Mouse (Mus musculus) ES-E14 (cell line): ENCODE measurements around the gene Fnbp1. TPM values are rescaled to one million over a fixed set of nuclear protein-coding genes. Genes with fewer than 3 reads are reported as not detected.

Source experiments
- DNase-seq: peaks from one replicate; pipeline ENCODE4 v3.0.0-alpha.2; 2013; ENCODE audit warnings: low read depth, low spot score
- H3K27ac ChIP-seq: 2 replicates; pipeline ENCODE4 v1.5.1; 2012; ENCODE audit warnings: low read depth, mild to moderate bottlenecking, low read length, moderate library complexity, mixed read lengths; ENCODE audit not compliant: poor library complexity, insufficient read depth, severe bottlenecking
- H3K36me3 ChIP-seq: 2 replicates; pipeline ENCODE4 v1.6.1; 2012; ENCODE audit warnings: mild to moderate bottlenecking, low read length, moderate library complexity, mixed read lengths; ENCODE audit not compliant: control insufficient read depth, poor library complexity, insufficient read depth, severe bottlenecking
- H3K4me1 ChIP-seq, 2 experiments: fragments of 150-350 bp in 1 of 2; sonication (generic) in 1 of 2; 2 replicates each; pipeline ENCODE4 v1.6.1; 2012; ENCODE audit warnings: low read length in 2 of 2, mild to moderate bottlenecking in 1 of 2, mixed read lengths in 1 of 2; ENCODE audit not compliant: control insufficient read depth in 2 of 2, insufficient read depth in 2 of 2, poor library complexity in 1 of 2
- H3K4me3 ChIP-seq, 2 experiments: fragments of 150-350 bp in 1 of 2; sonication (generic) in 1 of 2; 2 replicates each; pipeline ENCODE4 v1.5.1; 2012; ENCODE audit warnings: low read length in 2 of 2, low read depth in 1 of 2, mild to moderate bottlenecking in 1 of 2, mixed read lengths in 1 of 2; ENCODE audit not compliant: insufficient read depth in 1 of 2, poor library complexity in 1 of 2, severe bottlenecking in 1 of 2
- H3K9ac ChIP-seq: 2 replicates; pipeline ENCODE4 v1.6.1; 2012; ENCODE audit warnings: low read depth, mild to moderate bottlenecking, low read length, mixed read lengths; ENCODE audit not compliant: poor library complexity, insufficient read depth, severe bottlenecking
- H3K9me3 ChIP-seq: fragments of 150-350 bp; sonication (generic); 2 replicates; pipeline ENCODE4 v1.6.1; 2012; ENCODE audit warnings: low read depth, mild to moderate bottlenecking, low read length; ENCODE audit not compliant: control insufficient read depth, insufficient read depth
- CHD2 ChIP-seq: IDR thresholded peaks from 2 replicates; pipeline ENCODE4 v1.6.1; 2014; ENCODE audit warnings: mild to moderate bottlenecking, low read depth, low read length, inconsistent platforms
- HCFC1 ChIP-seq: IDR thresholded peaks from 2 replicates; pipeline ENCODE4 v1.6.1; 2012; ENCODE audit warnings: low read length, inconsistent platforms, borderline replicate concordance; ENCODE audit not compliant: insufficient read depth
- MAFK ChIP-seq: IDR thresholded peaks from 2 replicates; pipeline ENCODE4 v1.6.1; 2014; ENCODE audit warnings: mild to moderate bottlenecking, low read depth, low read length, inconsistent platforms; ENCODE audit not compliant: insufficient read depth
- ZC3H11A ChIP-seq: IDR thresholded peaks from 2 replicates; pipeline ENCODE4 v1.6.1; 2012; ENCODE audit warnings: low read depth, mild to moderate bottlenecking, inconsistent platforms, low read length, borderline replicate concordance
- ZNF384 ChIP-seq: IDR thresholded peaks from 2 replicates; pipeline ENCODE4 v1.6.1; 2012; ENCODE audit warnings: low read depth, low read length, inconsistent platforms
- in situ Hi-C, 2 experiments: fragments of 600-800 bp; cut with MboI; formaldehyde crosslinking; loops; one replicate each; pipeline ENCODE4 v1.15.1; 2025; ENCODE audit warnings: low sequenced_read_pairs in 2 of 2, inconsistent platforms in 1 of 2; ENCODE audit not compliant: unreplicated experiment in 2 of 2
- total RNA-seq: library from RNA; depleted of rRNA; stranded (reverse); fragments of 300-350 nt; gene quantifications from 2 replicates; pipeline ENCODE4 v1.2.3, GENCODE M21; 2012

The Fnbp1 gene
- total RNA-seq, 1 experiment = 16.5 TPM

DNA sequence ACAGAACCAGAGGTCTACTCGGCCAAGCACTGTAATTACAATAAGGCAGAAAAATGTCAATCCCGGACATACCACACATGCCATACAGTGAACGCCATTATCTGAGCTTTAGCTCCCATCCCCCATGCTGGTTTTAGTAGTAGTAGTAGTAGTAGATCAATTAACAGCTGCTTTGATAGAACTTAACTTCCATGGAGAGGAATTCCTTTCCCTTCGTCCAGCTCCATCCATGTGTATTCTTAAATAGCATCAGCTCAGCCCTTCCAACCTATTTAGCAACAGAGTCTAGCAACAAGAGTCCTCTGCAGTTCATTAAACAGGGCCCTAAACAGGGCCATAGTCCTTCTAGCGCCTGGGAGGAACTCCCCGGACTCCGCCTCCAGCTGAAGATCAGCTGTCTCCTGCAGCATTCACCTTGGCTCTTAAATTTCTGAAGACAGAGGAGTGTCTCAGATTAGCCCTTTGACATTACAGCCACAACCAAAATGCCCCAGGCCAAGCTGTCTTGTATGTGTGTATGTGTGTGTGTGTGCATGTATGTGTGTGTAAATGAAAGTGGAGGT, 20.6 kb downstream of the Fnbp1 start:
- Histone ChIP-seq H3K4me1 (peaks cover 2 to 22% of the 10 kb centered on the region in 2 experiments; a peak in 2 of 4 replicates), H3K27ac (no peak overlapping the region), H3K9ac (no peak overlapping the region), H3K9me3 (no peaks in the 10 kb centered on the region), H3K4me3 (no peak overlapping the region), H3K36me3 (no peaks in the 10 kb centered on the region; the same call in 1 of the 2 replicates)
- in situ Hi-C loops = no loop called here
- DNase-seq = no peak
- no peak for TF ChIP-seq CHD2
- TF ChIP-seq ZC3H11A = no peak
- TF ChIP-seq MAFK = no peak
- TF ChIP-seq ZNF384 = no peak
- TF ChIP-seq HCFC1 = no peak

- Histone ChIP-seq H3K9me3 (no peaks in the 10 kb centered on the region), H3K36me3 (no peaks in the 10 kb centered on the region; the same call in 1 of the 2 replicates), H3K4me3 (peak overlapping the region in 1 of 2 experiments; percentile 35; a peak in 2 of 4 replicates), H3K9ac (peak overlapping the region; percentile 57; the same call in 1 of the 2 replicates), H3K4me1 (peaks cover 0 to 20% of the 10 kb centered on the region in 2 experiments; a peak in 2 of 4 replicates), H3K27ac (peak overlapping the region; percentile 26; the same call in 1 of the 2 replicates)
- no peak for DNase-seq
- no peak for TF ChIP-seq HCFC1
- TF ChIP-seq CHD2 = no peak
- no peak for TF ChIP-seq ZC3H11A
- TF ChIP-seq MAFK = no peak
- TF ChIP-seq ZNF384 = no peak
- in situ Hi-C loops = no loop called here
These were observed 22.0 kb downstream of the Fnbp1 start for GRCm38 (mm10) chr2:31119795-31120194.

GRCm38 (mm10) chr2:31118639-31119380, 23.0 kb downstream of the Fnbp1 start:
- Histone ChIP-seq H3K4me1 (peaks cover 0 to 20% of the 10 kb centered on the region in 2 experiments; a peak in 2 of 4 replicates), H3K9me3 (no peaks in the 10 kb centered on the region), H3K27ac (no peak overlapping the region), H3K4me3 (no peak overlapping the region), H3K36me3 (no peaks in the 10 kb centered on the region; the same call in 1 of the 2 replicates), H3K9ac (no peak overlapping the region)
- in situ Hi-C loops = no loop called here
- no peak for TF ChIP-seq ZC3H11A
- no peak for TF ChIP-seq HCFC1
- no peak for TF ChIP-seq CHD2
- TF ChIP-seq ZNF384 = no peak
- TF ChIP-seq MAFK = no peak
- no peak for DNase-seq

DNA sequence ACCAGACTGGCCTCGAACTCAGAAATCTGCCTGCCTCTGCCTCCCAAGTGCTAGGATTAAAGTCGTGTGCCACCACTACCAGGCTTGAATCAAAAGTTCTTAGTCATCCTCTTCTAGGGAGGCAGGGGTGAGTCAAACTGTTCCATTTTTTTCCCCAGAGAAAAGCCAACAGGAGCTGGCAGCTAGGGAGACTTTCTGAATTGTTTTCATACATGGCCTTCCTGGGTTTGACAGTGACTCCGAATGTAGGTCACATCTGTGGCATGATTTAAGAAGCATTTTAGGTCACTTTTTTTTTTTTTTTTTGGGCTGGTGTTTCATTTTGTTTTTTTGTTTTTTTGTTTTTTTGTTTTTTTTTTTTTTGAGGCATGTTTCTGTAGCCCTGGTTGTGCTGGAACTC, 23.6 kb downstream of the Fnbp1 start:
- no peaks in the 10 kb centered on the region; the same call in 1 of the 2 replicates for H3K36me3 ChIP-seq
- H3K4me1 ChIP-seq = peaks cover 0 to 20% of the 10 kb centered on the region in 2 experiments; a peak in 2 of 4 replicates
- no peak overlapping the region for H3K9ac ChIP-seq
- no peak for DNase-seq
- H3K27ac ChIP-seq = no peak overlapping the region
- in situ Hi-C loops = no loop called here
- H3K9me3 ChIP-seq = no peaks in the 10 kb centered on the region
- no peak for TF ChIP-seq ZNF384
- TF ChIP-seq CHD2 = no peak
- no peak for TF ChIP-seq MAFK
- no peak for TF ChIP-seq ZC3H11A
- TF ChIP-seq HCFC1 = no peak
- no peak overlapping the region for H3K4me3 ChIP-seq
